Mouse (Mus musculus): ENCODE measurements at regions not wholly inside any gene's neighbourhood (a gene's known extent, or its start where the extent isn't known, plus 50 kb on each side); places are given as distances from the start of the nearest gene placed in this dataset.

DNA sequence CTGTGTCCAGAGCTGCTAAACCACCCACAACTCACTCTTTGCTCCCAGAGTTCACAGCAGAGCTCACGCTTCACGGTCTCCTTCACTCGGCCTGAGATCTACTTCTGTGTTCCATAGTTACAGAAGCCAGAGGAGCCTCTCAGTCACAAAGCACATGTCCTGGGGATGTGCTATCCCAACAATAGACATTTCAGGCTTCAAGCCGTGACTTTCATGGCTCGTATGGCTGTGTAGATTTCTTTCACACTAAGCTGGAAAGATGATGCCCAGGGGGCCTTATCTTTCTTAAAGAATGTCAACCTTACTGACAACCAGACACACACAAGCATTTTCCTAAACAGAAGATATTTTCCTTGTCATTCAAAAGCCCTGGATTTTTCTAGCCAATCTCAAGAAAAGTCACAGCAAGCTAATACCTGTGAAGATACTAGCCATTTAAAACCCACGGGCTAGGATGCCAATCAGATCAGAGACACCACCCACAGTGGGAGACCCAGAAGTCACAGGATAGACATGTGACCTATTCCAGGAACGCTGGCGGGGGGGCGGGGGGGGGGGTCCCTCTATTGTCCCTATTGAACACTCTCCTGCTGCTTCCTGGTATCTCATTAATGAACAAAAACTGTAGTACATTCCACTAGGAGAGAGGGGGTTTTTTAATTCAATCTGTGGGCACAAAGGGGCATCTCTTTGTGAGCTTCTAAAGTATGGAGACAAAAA is 98.8 kb upstream of the Mapk10 start:
- DNase-seq (ENCODE audit: low spot score in 2 of 2): no peak

- peak; percentile 11 to 21 for DNase-seq (ENCODE audit: low spot score in 2 of 2)
These were observed 94.7 kb upstream of the Mapk10 start for GRCm38 (mm10) chr5:103305716-103306447.

DNA sequence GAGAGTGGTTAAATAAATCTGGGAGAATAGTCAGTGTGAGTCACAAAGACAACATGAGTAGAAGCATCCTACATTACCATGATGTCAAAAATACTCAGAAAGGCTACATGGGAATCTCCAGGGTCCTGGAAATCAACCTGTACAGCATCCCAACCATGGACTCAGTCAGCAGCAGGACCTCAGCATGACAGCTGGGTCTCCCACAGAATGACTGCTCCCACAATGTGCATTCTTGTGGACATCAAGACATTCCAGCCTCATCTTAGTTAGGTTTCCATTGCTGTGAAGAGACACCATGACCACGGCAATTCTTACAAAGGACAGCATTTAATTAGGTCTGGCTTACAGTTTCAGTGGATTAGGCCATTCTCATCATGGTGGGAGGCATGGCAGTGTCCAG is 93.8 kb upstream of the Mapk10 start:
- no peak for DNase-seq (ENCODE audit: low spot score in 2 of 2)

DNA sequence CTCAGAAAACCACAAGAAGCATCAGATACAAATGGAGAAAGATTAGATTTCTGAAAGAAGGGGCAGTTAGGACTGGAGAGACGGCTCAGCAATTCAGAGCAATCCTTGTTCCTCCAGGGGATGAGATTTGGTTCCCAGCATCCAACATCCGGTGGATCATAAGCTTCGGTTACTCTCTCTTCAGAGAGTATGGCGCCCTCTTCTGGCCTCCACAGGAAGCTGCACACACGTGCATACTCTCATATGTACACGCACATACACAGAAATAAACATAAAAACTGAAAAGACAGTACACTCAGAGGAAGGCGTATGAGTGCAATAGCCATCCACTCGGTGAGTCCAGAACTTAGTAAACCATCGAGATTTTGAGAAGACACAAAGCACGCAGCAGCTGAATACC is 91.6 kb upstream of the Mapk10 start:
- no peak for DNase-seq (ENCODE audit: low spot score in 2 of 2)

DNA sequence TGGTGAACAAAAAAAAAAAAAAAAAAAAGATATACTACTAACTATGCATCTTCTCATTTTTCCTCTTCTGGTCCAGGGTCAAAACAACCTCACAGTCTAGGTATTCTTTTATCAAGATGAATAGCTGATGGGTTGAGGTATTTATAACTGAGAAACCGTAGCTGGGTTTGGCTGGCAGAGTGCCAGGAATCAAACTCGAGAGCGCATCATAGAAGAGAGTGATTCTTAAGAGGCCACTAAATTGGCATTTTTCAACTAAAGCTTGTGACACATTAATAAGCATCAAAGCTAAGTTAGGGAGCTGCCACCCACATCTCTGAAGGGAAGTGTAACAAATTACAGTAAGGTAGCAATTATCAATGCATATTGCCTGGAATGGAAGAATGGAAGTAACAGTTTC is 90.2 kb upstream of the Mapk10 start:
- no peak for DNase-seq (ENCODE audit: low spot score in 2 of 2)

GRCm38 (mm10) chr5:103293953-103294352 is 82.8 kb upstream of the Mapk10 start:
- no peak for DNase-seq (ENCODE audit: low spot score in 2 of 2)

DNA sequence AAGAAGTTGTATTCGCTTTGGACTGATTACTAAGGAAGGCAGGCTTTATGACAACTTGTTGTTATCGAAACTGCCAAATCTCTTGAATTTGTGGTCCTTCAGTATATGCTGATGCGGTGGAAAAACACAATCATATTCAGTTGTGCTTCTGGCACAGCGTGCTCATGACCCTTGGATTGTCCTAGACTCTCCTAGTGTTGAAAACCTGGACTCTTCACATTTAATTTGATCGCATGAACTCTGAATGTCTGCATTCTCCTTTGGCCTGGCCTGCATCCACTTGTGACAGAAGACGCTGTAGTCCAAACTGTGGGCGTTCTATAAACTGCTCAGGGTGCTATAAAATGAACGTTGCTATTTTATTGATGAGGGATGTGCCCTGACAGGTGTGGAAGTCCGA is 80.6 kb upstream of the Mapk10 start:
- no peak for DNase-seq (ENCODE audit: low spot score in 2 of 2)

DNA sequence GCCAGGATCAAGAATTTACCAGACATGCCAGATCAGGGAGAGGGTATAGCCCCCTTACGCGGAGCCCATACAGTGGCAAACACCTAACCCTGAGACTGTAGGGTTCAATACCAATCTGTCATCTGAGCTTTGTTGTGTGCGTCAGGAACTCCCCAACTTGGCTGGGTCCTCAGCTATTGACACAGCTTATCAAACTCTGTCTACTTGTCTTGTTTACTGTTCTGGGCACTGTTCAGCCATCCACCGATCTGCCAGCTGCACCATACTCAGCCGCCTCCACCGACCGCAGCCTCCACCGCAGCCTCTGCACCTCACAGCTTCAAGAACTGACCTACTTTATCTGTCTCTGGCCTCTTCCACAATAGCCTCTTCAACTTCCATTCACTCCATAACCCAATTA is 80.1 kb upstream of the Mapk10 start:
- no peak for DNase-seq (ENCODE audit: low spot score in 2 of 2)

- DNase-seq (ENCODE audit: low spot score in 2 of 2): no peak
These were observed 58.1 kb upstream of the Mapk10 start for GRCm38 (mm10) chr5:103269206-103269605.

- no peak for DNase-seq (ENCODE audit: low spot score in 2 of 2)
These were observed 53.8 kb upstream of the Mapk10 start for GRCm38 (mm10) chr5:103264903-103265302.

- no peak for DNase-seq (ENCODE audit: low spot score in 2 of 2)
These were observed 50.3 kb upstream of the Mapk10 start for GRCm38 (mm10) chr5:103261406-103261805.
